Mouse (Mus musculus): Measurements from ENCODE around the gene Filip1. TPM values are rescaled to one million over a fixed set of nuclear protein-coding genes. Genes with fewer than 3 reads are reported as not detected.

Gene Filip1
- total RNA-seq, 2 experiments from 2014 or later: not detected

- no peak for ATAC-seq (replicated peaks; ENCODE audit: low FRiP score, poor library complexity, severe bottlenecking)
These were observed 92.7 kb downstream of the Filip1 start for GRCm38 (mm10) chr9:79919750-79920539.

GRCm38 (mm10) chr9:79919303-79919721 lies 93.3 kb downstream of the Filip1 start:
- no peak for ATAC-seq (replicated peaks; ENCODE audit: low FRiP score, poor library complexity, severe bottlenecking)

GRCm38 (mm10) chr9:79918325-79919117 lies 94.1 kb downstream of the Filip1 start:
- no peak for ATAC-seq (replicated peaks; ENCODE audit: low FRiP score, poor library complexity, severe bottlenecking)

- ATAC-seq (replicated peaks; ENCODE audit: low FRiP score, poor library complexity, severe bottlenecking): no peak
These were observed 98.4 kb downstream of the Filip1 start for GRCm38 (mm10) chr9:79914276-79914675.

GRCm38 (mm10) chr9:79912971-79913370 lies 99.7 kb downstream of the Filip1 start:
- ATAC-seq (replicated peaks; ENCODE audit: low FRiP score, poor library complexity, severe bottlenecking): no peak

GRCm38 (mm10) chr9:79910166-79910565 lies 102.5 kb downstream of the Filip1 start:
- ATAC-seq (replicated peaks; ENCODE audit: low FRiP score, poor library complexity, severe bottlenecking): no peak

- ATAC-seq (replicated peaks; ENCODE audit: low FRiP score, poor library complexity, severe bottlenecking): no peak
These were observed 113.8 kb downstream of the Filip1 start for GRCm38 (mm10) chr9:79898815-79899214.

GRCm38 (mm10) chr9:79894665-79895064 lies 118.0 kb downstream of the Filip1 start:
- no peak for ATAC-seq (replicated peaks; ENCODE audit: low FRiP score, poor library complexity, severe bottlenecking)

GRCm38 (mm10) chr9:79893841-79894612 lies 118.6 kb downstream of the Filip1 start:
- peak; percentile 39; the same call in 1 of the 2 replicates for ATAC-seq (replicated peaks; ENCODE audit: low FRiP score, poor library complexity, severe bottlenecking)

- ATAC-seq (replicated peaks; ENCODE audit: low FRiP score, poor library complexity, severe bottlenecking): no peak
These were observed 120.5 kb downstream of the Filip1 start for GRCm38 (mm10) chr9:79892183-79892582.

GRCm38 (mm10) chr9:79890488-79890887 lies 122.2 kb downstream of the Filip1 start:
- ATAC-seq (replicated peaks; ENCODE audit: low FRiP score, poor library complexity, severe bottlenecking): no peak

- ATAC-seq (replicated peaks; ENCODE audit: low FRiP score, poor library complexity, severe bottlenecking): no peak
These were observed 123.5 kb downstream of the Filip1 start for GRCm38 (mm10) chr9:79889132-79889531.

GRCm38 (mm10) chr9:79885244-79886210 lies 127.1 kb downstream of the Filip1 start:
- no peak for ATAC-seq (replicated peaks; ENCODE audit: low FRiP score, poor library complexity, severe bottlenecking)

GRCm38 (mm10) chr9:79883139-79883538 lies 129.5 kb downstream of the Filip1 start:
- no peak for ATAC-seq (replicated peaks; ENCODE audit: low FRiP score, poor library complexity, severe bottlenecking)

GRCm38 (mm10) chr9:79880031-79880430 lies 132.6 kb downstream of the Filip1 start:
- ATAC-seq (replicated peaks; ENCODE audit: low FRiP score, poor library complexity, severe bottlenecking): no peak

- ATAC-seq (replicated peaks; ENCODE audit: low FRiP score, poor library complexity, severe bottlenecking): no peak
These were observed 137.0 kb downstream of the Filip1 start for GRCm38 (mm10) chr9:79875522-79876131.

- no peak for ATAC-seq (replicated peaks; ENCODE audit: low FRiP score, poor library complexity, severe bottlenecking)
These were observed 140.1 kb downstream of the Filip1 start for GRCm38 (mm10) chr9:79872598-79872997.

GRCm38 (mm10) chr9:79869512-79869911 lies 143.1 kb downstream of the Filip1 start:
- no peak for ATAC-seq (replicated peaks; ENCODE audit: low FRiP score, poor library complexity, severe bottlenecking)

GRCm38 (mm10) chr9:79865998-79866397 lies 146.7 kb downstream of the Filip1 start:
- no peak for ATAC-seq (replicated peaks; ENCODE audit: low FRiP score, poor library complexity, severe bottlenecking)
